Mouse (Mus musculus) MEL (cell line): Measurements from ENCODE around the gene Zfp365. TPM values are rescaled to one million over a fixed set of nuclear protein-coding genes. Genes with fewer than 3 reads are reported as not detected.

ENCODE experiments used
- DNase-seq: peaks from one replicate; pipeline ENCODE4 v3.0.0; 2011; ENCODE audit warnings: low read depth, low spot score
- H3K27ac ChIP-seq: 2 replicates; pipeline ENCODE4 v1.5.1; 2012; ENCODE audit warnings: low read depth, mild to moderate bottlenecking, control low read depth, low read length, moderate library complexity; ENCODE audit not compliant: control insufficient read depth
- H3K27me3 ChIP-seq, 2 experiments: fragments of 150-350 bp in 1 of 2; sonication (generic) in 1 of 2; 2 replicates each; pipeline ENCODE4 v1.6.1; 2012; ENCODE audit warnings: low read length in 2 of 2, mild to moderate bottlenecking in 2 of 2, improper control_type of control experiment in 1 of 2, moderate library complexity in 1 of 2; ENCODE audit not compliant: insufficient read depth in 2 of 2, control insufficient read depth in 1 of 2
- H3K36me3 ChIP-seq, 2 experiments: 2 replicates each; pipeline ENCODE4 v1.6.1; 2012 to 2014; ENCODE audit warnings: low read length in 2 of 2, improper control_type of control experiment in 1 of 2, inconsistent platforms in 1 of 2, mild to moderate bottlenecking in 1 of 2; ENCODE audit not compliant: insufficient read depth in 2 of 2, control insufficient read depth in 1 of 2
- H3K4me1 ChIP-seq, 2 experiments: fragments of 150-350 bp in 1 of 2; sonication (generic) in 1 of 2; 2 replicates each; pipeline ENCODE4 v1.6.1; 2012; ENCODE audit warnings: low read length in 2 of 2, improper control_type of control experiment in 1 of 2, mild to moderate bottlenecking in 1 of 2; ENCODE audit not compliant: insufficient read depth in 2 of 2, control insufficient read depth in 1 of 2
- H3K4me3 ChIP-seq, 2 experiments: fragments of 150-350 bp in 1 of 2; sonication (generic) in 1 of 2; 2 replicates each; pipeline ENCODE4 v1.5.1; 2012; ENCODE audit warnings: low read depth in 2 of 2, low read length in 2 of 2, mild to moderate bottlenecking in 2 of 2, moderate library complexity in 2 of 2, control low read depth in 1 of 2, improper control_type of control experiment in 1 of 2; ENCODE audit not compliant: control insufficient read depth in 1 of 2, insufficient read depth in 1 of 2
- H3K79me2 ChIP-seq: 2 replicates; pipeline ENCODE4 v1.6.1; 2012; ENCODE audit warnings: mild to moderate bottlenecking, low read length, moderate library complexity; ENCODE audit not compliant: control insufficient read depth, poor library complexity, insufficient read depth
- H3K9ac ChIP-seq: 2 replicates; pipeline ENCODE4 v1.6.1; 2012; ENCODE audit warnings: low read depth, mild to moderate bottlenecking, control low read depth, low read length, moderate library complexity; ENCODE audit not compliant: control insufficient read depth, poor library complexity, severe bottlenecking
- H3K9me3 ChIP-seq: fragments of 150-350 bp; sonication (generic); replicated peaks from 2 replicates; pipeline ENCODE4 v1.6.1; 2012; ENCODE audit warnings: mild to moderate bottlenecking, low read length, improper control_type of control experiment, moderate library complexity; ENCODE audit not compliant: insufficient read depth
- BHLHE40 ChIP-seq: IDR thresholded peaks from 2 replicates; pipeline ENCODE4 v1.6.1; 2012; ENCODE audit warnings: low read depth, mild to moderate bottlenecking, inconsistent platforms, low read length, improper control_type of control experiment, borderline replicate concordance
- CTCF ChIP-seq, 3 experiments: IDR thresholded peaks in 2 of 3; conservative IDR thresholded peaks in 1 of 3; 2 replicates each; pipeline ENCODE4 v1.5.1; 2011 to 2012; ENCODE audit warnings: low read length in 3 of 3, low read depth in 2 of 3, mild to moderate bottlenecking in 2 of 3, improper control_type of control experiment in 1 of 3, inconsistent platforms in 1 of 3, mixed read lengths in 1 of 3, moderate library complexity in 1 of 3; ENCODE audit not compliant: control insufficient read depth in 1 of 3, insufficient read depth in 1 of 3, poor library complexity in 1 of 3, severe bottlenecking in 1 of 3
- EP300 ChIP-seq, 2 experiments: IDR thresholded peaks; 2 replicates each; pipeline ENCODE4 v1.6.1; 2011; ENCODE audit warnings: improper control_type of control experiment in 2 of 2, low read length in 2 of 2, low read depth in 1 of 2, mild to moderate bottlenecking in 1 of 2
- GABPA ChIP-seq: IDR thresholded peaks from 2 replicates; pipeline ENCODE4 v1.6.1; 2012; ENCODE audit warnings: low read depth, mild to moderate bottlenecking, inconsistent platforms, low read length, improper control_type of control experiment, moderate library complexity
- HCFC1 ChIP-seq: IDR thresholded peaks from 2 replicates; pipeline ENCODE4 v1.6.1; 2012; ENCODE audit warnings: low read depth, mild to moderate bottlenecking, inconsistent platforms, low read length, improper control_type of control experiment, moderate library complexity
- JUND ChIP-seq: IDR thresholded peaks from 2 replicates; pipeline ENCODE4 v1.6.1; 2011; ENCODE audit warnings: low read depth, mild to moderate bottlenecking, improper control_type of control experiment, low read length
- KAT2A ChIP-seq: conservative IDR thresholded peaks from 2 replicates; pipeline ENCODE4 v1.6.1; 2012; ENCODE audit warnings: low read depth, low read length, improper control_type of control experiment, inconsistent platforms
- MAX ChIP-seq: IDR thresholded peaks from 2 replicates; pipeline ENCODE4 v1.6.1; 2011; ENCODE audit warnings: low read length, improper control_type of control experiment
- MEF2A ChIP-seq: IDR thresholded peaks from 2 replicates; pipeline ENCODE4 v1.6.1; 2014; ENCODE audit warnings: low read depth, mild to moderate bottlenecking, inconsistent platforms, low read length, improper control_type of control experiment; ENCODE audit not compliant: poor library complexity, insufficient replicate concordance, severe bottlenecking; ENCODE audit errors: extremely low read depth
- MYB ChIP-seq: IDR thresholded peaks from 2 replicates; pipeline ENCODE4 v1.6.1; 2011; ENCODE audit warnings: mild to moderate bottlenecking, low read depth, low read length, improper control_type of control experiment
- MYC ChIP-seq: IDR thresholded peaks from 2 replicates; pipeline ENCODE4 v1.6.1; 2011; ENCODE audit warnings: low read depth, mild to moderate bottlenecking, low read length, improper control_type of control experiment, moderate library complexity
- NELFE ChIP-seq: IDR thresholded peaks from 2 replicates; pipeline ENCODE4 v1.6.1; 2011; ENCODE audit warnings: low read depth, low read length, improper control_type of control experiment
- NRF1 ChIP-seq: IDR thresholded peaks from 2 replicates; pipeline ENCODE4 v1.6.1; 2014; ENCODE audit warnings: low read depth, mild to moderate bottlenecking, inconsistent platforms, low read length, improper control_type of control experiment, moderate library complexity; ENCODE audit not compliant: poor library complexity, insufficient read depth, severe bottlenecking
- POLR2AphosphoS2 ChIP-seq: IDR thresholded peaks from 2 replicates; pipeline ENCODE4 v1.6.1; 2011; ENCODE audit warnings: low read length, improper control_type of control experiment
- POLR2AphosphoS5 ChIP-seq: IDR thresholded peaks from 2 replicates; pipeline ENCODE4 v1.6.1; 2012; ENCODE audit warnings: low read depth, borderline replicate concordance, mild to moderate bottlenecking, inconsistent platforms, low read length, moderate library complexity, mixed read lengths
- SIN3A ChIP-seq: IDR thresholded peaks from 2 replicates; pipeline ENCODE4 v1.6.1; 2012; ENCODE audit warnings: low read length, improper control_type of control experiment, inconsistent platforms
- SMC3 ChIP-seq: IDR thresholded peaks from 2 replicates; pipeline ENCODE4 v1.6.1; 2011; ENCODE audit warnings: low read depth, low read length, improper control_type of control experiment
- TAL1 ChIP-seq: IDR thresholded peaks from 2 replicates; pipeline ENCODE4 v1.6.1; 2012; ENCODE audit warnings: mild to moderate bottlenecking, inconsistent platforms, low read length, moderate library complexity, mixed read lengths
- UBTF ChIP-seq: IDR thresholded peaks from 2 replicates; pipeline ENCODE4 v1.6.1; 2012; ENCODE audit warnings: low read depth, mild to moderate bottlenecking, inconsistent platforms, low read length, improper control_type of control experiment, moderate library complexity, borderline replicate concordance; ENCODE audit not compliant: insufficient read depth
- ZC3H11A ChIP-seq: IDR thresholded peaks from 2 replicates; pipeline ENCODE4 v1.6.1; 2012; ENCODE audit warnings: low read depth, mild to moderate bottlenecking, inconsistent platforms, low read length, improper control_type of control experiment
- ZMIZ1 ChIP-seq: IDR thresholded peaks from 2 replicates; pipeline ENCODE4 v1.6.1; 2012; ENCODE audit warnings: low read depth, mild to moderate bottlenecking, inconsistent platforms, low read length, improper control_type of control experiment, moderate library complexity
- ZNF384 ChIP-seq: IDR thresholded peaks from 2 replicates; pipeline ENCODE4 v1.6.1; 2012; ENCODE audit warnings: low read depth, mild to moderate bottlenecking, inconsistent platforms, low read length, improper control_type of control experiment
- polyA plus RNA-seq, 2 experiments: library from polyadenylated mRNA; stranded (reverse) in 1 of 2; unstranded in 1 of 2; fragments of >175 nt in 1 of 2; fragments of >200 nt in 1 of 2; gene quantifications; 2 replicates each; pipeline versions ENCODE4 v1.2.1 to v1.2.4; 2012; ENCODE audit warnings: low replicate concordance in 2 of 2, low read depth in 1 of 2; ENCODE audit not compliant: insufficient read length in 2 of 2, insufficient read depth in 1 of 2, missing spikeins in 1 of 2
- total RNA-seq: library from RNA; depleted of rRNA; stranded (reverse); fragments of 300-350 nt; gene quantifications from 2 replicates; pipeline ENCODE4 v1.2.3, GENCODE M21; 2012

The Zfp365 gene
- total and polyA plus RNA-seq, 3 experiments: not detected

GRCm38 (mm10) chr10:67918194-67918899 is 5.9 kb upstream of the Zfp365 start:
- Histone ChIP-seq H3K4me1 (no peaks in the 10 kb centered on the region), H3K4me3 (no peak overlapping the region), H3K79me2 (no peaks in the 10 kb centered on the region), H3K27ac (no peak overlapping the region), H3K9me3 (no peaks in the 10 kb centered on the region), H3K9ac (no peak overlapping the region), H3K36me3 (no peaks in the 10 kb centered on the region), H3K27me3 (no peaks in the 10 kb centered on the region)
- TF ChIP-seq MYB (no peak), ZMIZ1 (no peak), SMC3 (no peak), NRF1 (no peak), BHLHE40 (no peak), ZC3H11A (no peak), POLR2AphosphoS5 (no peak)
- no peak for DNase-seq

GRCm38 (mm10) chr10:67917356-67917755 is 4.9 kb upstream of the Zfp365 start:
- H3K9me3 ChIP-seq: no peaks in the 10 kb centered on the region
- no peak overlapping the region for H3K9ac ChIP-seq
- no peaks in the 10 kb centered on the region for H3K79me2 ChIP-seq
- no peaks in the 10 kb centered on the region for H3K27me3 ChIP-seq
- H3K27ac ChIP-seq: no peak overlapping the region
- H3K4me1 ChIP-seq: no peaks in the 10 kb centered on the region
- no peak for DNase-seq
- no peaks in the 10 kb centered on the region for H3K36me3 ChIP-seq
- no peak for TF ChIP-seq HCFC1
- no peak for TF ChIP-seq GABPA
- no peak for TF ChIP-seq SIN3A
- TF ChIP-seq MAX: no peak
- TF ChIP-seq NRF1: no peak
- no peak for TF ChIP-seq UBTF
- TF ChIP-seq JUND: no peak
- TF ChIP-seq POLR2AphosphoS5: no peak
- TF ChIP-seq NELFE: no peak
- TF ChIP-seq KAT2A: no peak
- no peak for TF ChIP-seq TAL1
- no peak for TF ChIP-seq ZMIZ1
- no peak for TF ChIP-seq CTCF (IDR thresholded peaks at IDR 0.05 in 2 of 3, conservative IDR thresholded peaks at IDR 0.05 in 1 of 3; ENCODE audit: control insufficient read depth in 1 of 3, insufficient read depth in 1 of 3, low read depth in 2 of 3, low read length in 3 of 3, poor library complexity in 1 of 3, severe bottlenecking in 1 of 3)
- TF ChIP-seq MEF2A: no peak
- TF ChIP-seq POLR2AphosphoS2: no peak
- TF ChIP-seq ZNF384: no peak
- TF ChIP-seq EP300 (IDR thresholded peaks at IDR 0.05; ENCODE audit: low read depth in 1 of 2, low read length in 2 of 2): no peak
- no peak for TF ChIP-seq MYC
- H3K4me3 ChIP-seq: no peak overlapping the region
